Mouse (Mus musculus): ENCODE data around the gene Cep89.

The Cep89 gene

GRCm38 (mm10) chr7:35396542-35397168 lies at the start of gene Cep89, which contains the start of gene Faap24:
Gene Cep89, plus strand, starts transcription at chr7:35397035.
Gene Faap24, minus strand, starts transcription at chr7:35396836.
- peak; percentile 94 to 99 for DNase-seq (ENCODE audit: inconsistent age in 2 of 2, low spot score in 1 of 2)

- no peak for DNase-seq (ENCODE audit: inconsistent age in 2 of 2, low spot score in 1 of 2)
Measured at GRCm38 (mm10) chr7:35347918-35348700, 48.7 kb upstream of the Cep89 start.

DNA sequence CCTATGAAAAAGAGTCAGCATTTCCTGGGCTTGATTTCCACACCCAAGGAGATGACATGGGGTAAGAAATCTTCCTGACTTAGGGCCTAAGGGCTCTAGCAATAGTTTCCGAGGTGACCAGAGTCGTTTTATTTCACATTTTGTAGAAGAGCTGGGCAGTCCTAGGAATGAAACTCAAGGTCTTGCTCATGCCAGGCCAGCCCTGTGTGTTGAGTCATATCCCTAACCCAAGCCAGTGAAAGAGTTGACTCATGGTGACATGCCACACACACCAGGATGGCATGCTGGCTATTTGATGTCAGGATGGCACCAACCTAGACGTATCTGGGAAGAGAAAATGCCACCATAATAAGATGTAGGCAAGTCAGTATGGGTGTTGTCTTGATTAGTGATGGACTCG lies 47.8 kb upstream of the Cep89 start:
- peak; percentile 68 to 73 for DNase-seq (ENCODE audit: inconsistent age in 2 of 2, low spot score in 1 of 2)

- no peak for DNase-seq (ENCODE audit: inconsistent age in 2 of 2, low spot score in 1 of 2)
Measured at GRCm38 (mm10) chr7:35349886-35350684, 46.8 kb upstream of the Cep89 start.

DNA sequence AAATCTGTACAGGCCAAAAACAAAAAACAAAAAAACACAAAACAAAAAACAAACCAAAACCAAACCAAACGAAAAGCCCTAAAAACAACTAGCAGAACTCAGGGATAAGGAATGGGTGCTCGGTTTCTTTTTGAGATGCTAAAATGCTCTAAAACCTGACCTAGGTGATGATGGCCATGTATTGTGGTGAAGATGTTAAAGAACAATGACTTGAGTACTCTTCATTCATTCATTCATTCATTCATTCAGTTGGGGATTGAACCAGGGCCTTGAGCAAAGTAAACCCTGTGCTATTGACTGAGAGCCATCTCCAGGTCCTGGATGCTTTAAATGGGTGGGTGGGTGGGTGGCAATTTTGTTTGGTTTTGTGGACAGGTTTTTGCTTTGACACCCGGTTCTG lies 45.7 kb upstream of the Cep89 start:
- DNase-seq (ENCODE audit: inconsistent age in 2 of 2, low spot score in 1 of 2): no peak

DNA sequence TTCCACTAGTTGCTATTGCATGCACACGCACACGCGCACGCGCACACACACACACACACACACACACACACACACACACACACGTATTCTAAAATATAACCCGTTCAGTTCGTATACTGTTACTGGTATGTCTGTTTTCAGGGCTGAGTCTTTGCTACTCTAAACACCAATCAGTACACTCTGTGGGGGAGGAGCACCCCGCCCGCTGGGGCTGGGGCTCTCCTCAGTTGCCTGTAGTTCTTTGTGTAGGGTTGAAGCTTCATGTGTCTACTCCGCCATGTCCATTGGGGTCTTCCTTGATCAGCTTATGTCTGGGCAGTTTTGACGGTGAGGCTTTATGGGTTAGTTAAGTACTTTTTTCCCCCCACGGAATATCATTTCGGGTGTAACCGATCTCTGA lies 43.5 kb upstream of the Cep89 start:
- no peak for DNase-seq (ENCODE audit: inconsistent age in 2 of 2, low spot score in 1 of 2)

GRCm38 (mm10) chr7:35355303-35355872 lies 41.4 kb upstream of the Cep89 start:
- DNase-seq (ENCODE audit: inconsistent age in 2 of 2, low spot score in 1 of 2): no peak

GRCm38 (mm10) chr7:35357621-35358020 lies 39.2 kb upstream of the Cep89 start:
- DNase-seq (ENCODE audit: inconsistent age in 2 of 2, low spot score in 1 of 2): no peak

DNA sequence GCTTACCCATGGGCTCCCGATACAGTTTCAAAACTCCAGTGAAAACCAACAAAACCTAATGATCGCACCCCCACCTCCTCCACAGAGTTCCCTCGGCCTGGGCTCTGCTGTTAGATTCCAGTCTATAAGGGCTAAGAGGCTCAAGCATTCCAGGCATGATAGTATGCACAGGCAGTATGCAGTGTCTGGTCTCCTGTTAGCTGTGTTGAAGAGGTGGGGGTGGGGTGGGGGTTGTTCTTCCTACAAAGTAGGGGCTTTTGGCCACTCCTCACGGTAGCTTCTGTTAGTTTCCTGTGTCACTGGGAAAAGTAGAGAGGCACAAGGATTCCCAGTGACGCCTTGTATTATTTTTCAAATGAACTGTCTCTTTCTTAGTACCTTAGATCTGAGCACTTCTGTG lies 34.6 kb upstream of the Cep89 start:
- no peak for DNase-seq (ENCODE audit: inconsistent age in 2 of 2, low spot score in 1 of 2)

- DNase-seq (ENCODE audit: inconsistent age in 2 of 2, low spot score in 1 of 2): no peak
Measured at GRCm38 (mm10) chr7:35362868-35363267, 34.0 kb upstream of the Cep89 start.

DNA sequence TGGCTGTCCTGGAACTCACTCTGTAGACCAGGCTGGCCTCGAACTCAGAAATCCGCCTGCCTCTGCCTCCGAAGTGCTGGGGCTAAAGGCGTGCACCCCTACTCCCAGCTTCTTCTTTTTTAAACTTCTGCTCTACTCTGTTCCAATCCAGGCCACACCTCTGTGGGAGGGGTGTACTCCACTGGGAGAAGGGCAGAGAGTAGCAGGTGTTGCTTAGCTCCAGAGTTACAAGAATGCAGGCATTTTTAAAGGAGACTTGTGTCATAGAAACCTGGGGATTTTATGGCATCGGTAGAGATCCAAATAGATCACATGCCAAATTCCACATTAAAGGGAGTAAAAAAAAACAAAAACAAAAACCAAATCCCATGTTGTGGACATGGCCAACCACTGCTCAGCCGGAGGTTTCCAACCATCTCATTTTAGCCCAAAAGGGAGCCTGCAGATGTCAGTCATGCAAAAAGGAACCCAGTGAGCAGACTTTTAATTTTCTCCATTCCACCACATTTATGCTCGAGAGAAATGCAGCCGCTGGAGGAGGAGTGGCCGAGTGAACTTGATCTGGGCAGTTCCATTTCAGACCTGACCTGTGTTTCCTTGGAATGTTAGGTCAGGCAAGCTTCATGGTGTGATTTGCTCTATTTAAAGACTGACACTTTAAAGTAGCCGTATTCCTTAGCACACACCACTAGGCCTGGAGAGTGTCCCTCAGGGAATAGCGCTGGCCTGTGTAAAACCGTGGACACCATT lies 31.5 kb upstream of the Cep89 start:
- DNase-seq (ENCODE audit: inconsistent age in 2 of 2, low spot score in 1 of 2): no peak

DNA sequence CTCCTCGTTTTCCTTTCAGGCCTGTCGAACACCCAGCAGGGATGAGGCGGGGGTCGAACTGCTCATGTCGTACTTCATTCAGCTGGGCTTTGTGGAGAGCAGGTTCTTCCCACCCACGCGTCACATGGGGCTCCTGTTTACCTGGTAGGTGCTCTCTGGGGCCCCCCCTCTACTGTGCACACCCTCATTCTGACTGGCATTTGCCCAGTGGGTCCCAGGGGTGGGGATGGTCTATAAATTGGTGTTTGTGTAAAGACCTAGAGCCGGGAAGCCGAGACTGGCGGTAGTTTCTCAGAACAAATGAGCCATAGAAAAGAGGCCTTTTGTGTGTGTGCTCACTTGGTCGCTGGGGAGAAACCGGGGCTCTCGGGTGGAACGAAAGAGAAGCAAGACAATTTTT lies 25.7 kb upstream of the Cep89 start:
- DNase-seq (ENCODE audit: inconsistent age in 2 of 2, low spot score in 1 of 2): no peak

- no peak for DNase-seq (ENCODE audit: inconsistent age in 2 of 2, low spot score in 1 of 2)
Measured at GRCm38 (mm10) chr7:35372483-35373017, 24.3 kb upstream of the Cep89 start.

- no peak for DNase-seq (ENCODE audit: inconsistent age in 2 of 2, low spot score in 1 of 2)
Measured at GRCm38 (mm10) chr7:35373146-35373989, 23.5 kb upstream of the Cep89 start.

DNA sequence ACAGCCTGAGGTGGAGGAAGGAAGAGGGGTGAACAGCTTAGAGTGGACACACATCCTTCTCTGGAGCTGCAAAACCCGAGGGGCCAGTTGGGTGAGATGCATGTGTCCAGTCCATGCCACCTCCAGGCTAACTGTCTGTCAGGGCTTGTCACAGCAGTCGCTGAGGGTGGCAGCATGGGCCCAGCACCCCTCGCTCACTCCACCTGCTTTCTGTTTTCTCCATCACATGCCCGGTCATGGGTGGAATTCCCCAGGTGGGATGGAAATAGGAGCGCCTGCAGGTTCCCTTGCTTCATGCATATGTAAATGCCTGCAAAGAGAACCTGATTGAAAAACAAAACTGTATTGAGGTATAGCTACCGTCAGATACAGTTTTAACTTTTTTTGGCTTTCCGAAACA lies 22.6 kb upstream of the Cep89 start:
- no peak for DNase-seq (ENCODE audit: inconsistent age in 2 of 2, low spot score in 1 of 2)

DNA sequence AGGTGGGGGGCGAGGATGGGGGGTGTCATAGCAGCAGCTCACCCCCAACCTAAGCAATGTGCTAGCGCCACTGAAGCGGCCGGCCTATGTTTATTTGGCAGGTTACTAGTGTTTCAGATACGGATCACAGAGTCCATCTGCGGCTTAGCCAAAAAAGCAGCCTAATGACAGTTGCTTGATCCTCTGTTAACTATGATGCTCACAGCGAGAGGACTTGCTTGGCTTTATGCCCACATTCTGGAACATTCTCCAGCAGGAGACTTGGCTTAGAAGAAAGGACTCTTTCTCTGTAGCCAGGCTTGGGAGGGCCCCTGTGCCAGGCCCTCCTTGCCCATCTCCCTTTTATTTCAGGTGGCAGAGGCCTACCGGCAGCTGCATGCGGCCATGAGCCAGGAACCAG lies 20.2 kb upstream of the Cep89 start:
- DNase-seq (ENCODE audit: inconsistent age in 2 of 2, low spot score in 1 of 2): no peak

- DNase-seq (ENCODE audit: inconsistent age in 2 of 2, low spot score in 1 of 2): peak in 1 of 2 experiments; percentile 44
Measured at GRCm38 (mm10) chr7:35379492-35380119, 17.2 kb upstream of the Cep89 start.

GRCm38 (mm10) chr7:35380351-35380750 lies 16.5 kb upstream of the Cep89 start:
- no peak for DNase-seq (ENCODE audit: inconsistent age in 2 of 2, low spot score in 1 of 2)

GRCm38 (mm10) chr7:35381861-35382260 lies 15.0 kb upstream of the Cep89 start:
- no peak for DNase-seq (ENCODE audit: inconsistent age in 2 of 2, low spot score in 1 of 2)
